Mouse (Mus musculus): ENCODE data around the gene Jup. TPM values are rescaled to one million over a fixed set of nuclear protein-coding genes. Genes with fewer than 3 reads are reported as not detected.
A peak's percentile ranks its signal among the peaks of the same experiment; 100 is the strongest.
"Not testable (repeated sequence)": the region's sequence is repeated elsewhere in the genome, so short reads cannot be mapped to it uniquely, and the experiment has no call there.

Gene Jup
- total RNA-seq, 1 experiment from 2014 or later, result 3.0 TPM

GRCm38 (mm10) chr11:100327761-100328160, 69.8 kb downstream of the Jup start:
- no peak for ATAC-seq (ENCODE audit: extremely low read depth, insufficient number of reproducible peaks, low FRiP score, poor library complexity, severe bottlenecking)

DNA sequence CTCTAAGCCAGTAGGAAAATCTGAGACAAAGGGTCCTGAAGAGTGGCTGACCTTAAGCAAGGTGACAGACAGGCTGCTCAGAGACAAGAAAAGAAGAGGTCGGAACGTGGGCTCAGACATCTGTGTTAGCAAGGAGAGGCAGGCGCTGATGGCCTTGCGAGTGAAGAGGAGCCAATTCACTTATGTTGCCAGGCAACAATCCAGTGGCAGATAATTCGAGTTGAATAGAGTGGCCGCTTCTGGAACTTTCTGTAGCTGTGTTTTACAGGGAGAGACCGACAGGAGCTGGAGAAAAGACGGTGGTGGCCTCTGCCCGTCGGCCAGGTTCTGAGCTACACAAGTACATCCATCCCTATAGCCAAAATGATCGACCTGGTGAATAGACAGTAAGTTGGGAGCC, 70.2 kb downstream of the Jup start:
- ATAC-seq (ENCODE audit: extremely low read depth, insufficient number of reproducible peaks, low FRiP score, poor library complexity, severe bottlenecking), result no peak

DNA sequence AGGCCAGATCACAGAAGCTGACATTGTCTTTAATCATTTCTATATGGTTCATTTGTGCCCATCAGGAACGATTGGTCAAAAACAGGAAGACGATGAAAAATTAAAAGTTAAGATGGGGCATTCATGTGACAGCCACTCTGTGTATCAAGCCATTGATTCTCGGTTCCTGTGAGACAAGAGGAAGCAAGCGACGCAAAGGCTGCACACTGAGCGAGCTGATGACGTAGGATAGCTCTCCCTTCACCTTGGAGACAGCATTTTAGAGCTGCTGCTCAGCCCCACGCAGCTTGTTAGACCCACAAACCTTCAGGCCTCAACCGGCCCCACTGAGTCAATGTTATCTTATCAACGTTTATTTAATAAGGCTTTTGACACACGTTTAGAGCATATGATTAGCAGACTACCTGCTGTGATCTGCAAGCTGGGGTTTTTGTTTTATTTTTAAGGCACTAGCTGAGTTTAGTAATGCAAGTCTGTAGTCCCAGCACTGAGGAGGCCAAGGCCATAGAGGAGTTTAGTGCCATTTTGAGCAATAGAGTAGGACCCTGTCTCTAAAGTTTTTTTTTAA, 72.4 kb downstream of the Jup start:
- ATAC-seq (ENCODE audit: extremely low read depth, insufficient number of reproducible peaks, low FRiP score, poor library complexity, severe bottlenecking), result no peak

- ATAC-seq (ENCODE audit: extremely low read depth, insufficient number of reproducible peaks, low FRiP score, poor library complexity, severe bottlenecking), result peak; percentile 22; the same call in 1 of the 2 replicates
Observed at GRCm38 (mm10) chr11:100323578-100323977, 74.0 kb downstream of the Jup start.

DNA sequence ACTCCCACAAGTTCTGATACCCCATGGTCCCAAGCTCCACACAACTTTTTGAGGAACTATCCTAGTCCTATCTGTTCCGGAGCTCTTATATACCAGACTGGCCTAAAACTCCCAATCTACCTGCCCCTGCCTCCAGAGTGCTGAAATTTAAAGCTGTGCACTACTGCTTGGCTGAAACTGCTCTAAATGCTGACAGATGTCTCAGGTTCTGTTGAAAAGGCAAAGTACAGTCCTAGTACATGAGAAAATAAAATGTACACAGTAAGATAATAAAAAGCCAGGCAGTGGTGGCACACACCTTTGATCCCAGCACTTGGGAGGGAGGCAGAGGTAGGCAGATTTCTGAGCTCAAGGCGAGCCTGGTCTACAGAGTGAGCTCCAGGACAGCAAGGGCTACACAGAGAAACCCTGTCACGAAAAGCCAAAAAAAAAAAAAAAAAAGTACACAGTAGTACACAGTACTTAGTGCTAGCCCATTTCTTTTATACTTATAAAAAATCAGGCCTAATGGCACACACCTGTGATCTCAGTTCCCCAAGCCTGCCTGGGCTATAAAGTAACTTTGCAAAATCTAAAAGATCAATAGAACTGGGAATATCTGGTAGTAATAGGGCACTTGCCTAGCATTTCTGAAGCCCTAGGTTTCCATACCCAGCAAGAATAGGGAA, 74.8 kb downstream of the Jup start:
- ATAC-seq (ENCODE audit: extremely low read depth, insufficient number of reproducible peaks, low FRiP score, poor library complexity, severe bottlenecking), result no peak

DNA sequence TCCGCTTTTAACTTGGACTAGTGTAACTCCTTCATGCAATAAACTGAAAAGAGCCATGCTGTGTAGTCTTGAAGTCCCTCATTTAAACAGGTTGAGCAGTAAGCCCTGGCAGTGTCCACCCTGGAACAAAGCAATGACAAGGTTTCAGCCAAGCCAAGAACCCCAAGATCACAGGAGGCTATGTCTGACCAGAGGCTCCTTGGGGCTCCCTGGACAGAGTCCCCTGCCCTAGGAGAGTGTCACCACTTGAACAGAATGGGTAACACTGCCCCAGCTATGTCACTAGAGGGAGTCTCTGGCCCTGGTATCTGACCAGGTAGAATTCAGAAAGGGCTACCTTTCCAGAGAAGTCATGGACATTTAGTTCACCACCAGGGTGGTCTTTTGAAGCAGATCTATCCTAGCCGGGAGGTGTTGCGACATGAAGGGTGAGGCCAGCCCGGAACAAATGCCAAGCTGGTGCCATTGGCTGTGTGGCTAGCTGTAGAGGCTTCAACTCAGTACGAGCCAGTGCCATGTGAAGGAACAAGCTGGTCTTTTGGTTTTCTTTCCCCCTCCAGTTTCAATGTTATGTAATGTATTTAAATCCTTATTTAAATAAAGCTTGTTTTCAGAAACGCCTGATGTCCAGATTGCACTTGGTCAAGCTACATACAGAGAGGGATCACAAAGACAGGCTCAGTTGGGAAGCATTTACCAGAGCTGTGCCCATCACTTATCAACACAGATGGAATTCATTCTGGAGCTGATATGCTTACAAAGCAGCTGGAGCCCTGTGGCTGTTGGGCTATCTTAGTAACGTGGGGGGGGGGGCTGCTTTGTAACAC, 75.9 kb downstream of the Jup start:
- not testable (repeated sequence) for ATAC-seq (ENCODE audit: extremely low read depth, insufficient number of reproducible peaks, low FRiP score, poor library complexity, severe bottlenecking)

- ATAC-seq (ENCODE audit: extremely low read depth, insufficient number of reproducible peaks, low FRiP score, poor library complexity, severe bottlenecking), result not testable (repeated sequence)
Observed at GRCm38 (mm10) chr11:100320701-100321410, 76.7 kb downstream of the Jup start.

DNA sequence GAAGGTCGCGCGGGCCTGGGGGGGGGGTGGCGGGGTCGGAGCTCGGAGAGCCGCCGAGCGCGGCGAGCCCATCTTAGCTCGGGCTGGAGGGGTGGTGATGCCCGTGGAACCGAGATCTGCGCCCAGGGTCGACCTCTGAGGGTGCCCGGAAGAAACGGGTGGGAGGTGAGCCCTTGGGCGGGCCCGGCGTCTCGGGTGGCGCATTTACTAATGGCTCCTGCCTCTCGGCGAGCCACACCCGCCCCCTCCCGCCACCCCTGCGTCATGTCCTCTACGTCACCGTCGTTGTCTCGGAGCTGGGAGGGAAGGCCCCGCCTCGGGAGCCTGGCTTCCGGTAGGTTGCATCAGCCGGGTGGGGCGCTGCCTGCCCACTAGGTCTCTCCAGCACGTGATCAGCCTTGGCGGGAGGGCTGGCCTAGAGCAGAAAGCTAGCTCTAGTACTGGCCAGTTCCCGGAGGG, 77.4 kb downstream of the Jup start:
- peak; percentile 80 for ATAC-seq (ENCODE audit: extremely low read depth, insufficient number of reproducible peaks, low FRiP score, poor library complexity, severe bottlenecking)

DNA sequence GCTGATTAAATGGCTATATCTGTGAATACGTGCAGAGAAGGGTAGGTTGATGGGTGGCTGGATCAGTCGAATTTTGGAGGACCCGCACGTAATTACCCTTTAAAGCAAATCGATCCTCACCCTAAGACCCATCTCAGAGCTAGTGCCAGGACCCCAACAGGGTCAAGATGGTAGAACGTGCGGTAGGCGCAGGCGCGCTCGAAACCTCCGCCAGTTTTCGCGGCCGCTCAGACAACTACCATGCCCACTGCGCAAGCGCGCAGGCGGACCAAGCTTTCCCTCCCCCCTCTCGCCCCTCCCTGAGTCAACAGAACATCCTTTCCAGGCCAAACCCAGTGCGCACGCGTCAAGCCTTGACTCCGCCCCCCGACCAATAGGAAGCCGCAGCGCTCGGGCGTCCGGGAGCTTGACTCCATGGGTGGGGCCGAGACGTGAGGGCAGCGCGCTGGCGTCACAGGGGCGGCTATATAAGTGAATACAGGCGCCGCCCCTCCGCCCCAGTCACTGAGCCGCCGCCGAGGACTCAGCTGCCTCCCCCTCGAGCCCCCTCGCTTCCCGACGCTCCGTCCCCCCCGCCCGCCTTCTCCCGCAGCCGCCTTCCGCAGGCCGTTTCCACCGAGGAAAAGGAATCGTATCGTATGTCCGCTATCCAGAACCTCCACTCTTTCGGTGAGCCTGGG, 77.9 kb downstream of the Jup start, which contains the start of gene Eif1:
Eif1 (plus strand) TSS at position 394 of the 680 bp plus-strand sequence.
- ATAC-seq (ENCODE audit: extremely low read depth, insufficient number of reproducible peaks, low FRiP score, poor library complexity, severe bottlenecking), result peak; percentile 84

Other genes starting within 250 kb of the Jup start
- gene Krt19, start 249.1 kb downstream of the Jup start, total RNA-seq (2017), result 0.74 and 4.9 TPM in 2 replicates
- gene Krt9, start 204.5 kb downstream of the Jup start, total RNA-seq (2017), result not detected in 2 replicates
- gene Krt14, start 190.2 kb downstream of the Jup start, total RNA-seq (2017), result not detected in 2 replicates
- gene Krt16, start 148.9 kb downstream of the Jup start, total RNA-seq (2017), result 0.25 TPM in 1 of 2 replicates, not detected in the other
- not detected in 2 replicates for gene Krt17, start 136.7 kb downstream of the Jup start, total RNA-seq (2017)
- not detected in 2 replicates for gene Krt42, start 127.9 kb downstream of the Jup start, total RNA-seq (2017)
- 734 and 752 TPM in 2 replicates for gene Eif1, start 77.9 kb downstream of the Jup start, total RNA-seq (2017)
- not detected in 2 replicates for gene Gast, start 63.4 kb downstream of the Jup start, total RNA-seq (2017)
- gene Hap1, start 41.6 kb downstream of the Jup start, total RNA-seq (2017), result 0.70 and 0.74 TPM in 2 replicates
- gene P3h4, start 17.1 kb upstream of the Jup start, total RNA-seq (2017), result not detected in 2 replicates
- gene Fkbp10, start 17.9 kb upstream of the Jup start, total RNA-seq (2017), result not detected in 2 replicates
- 20.9 and 30.9 TPM in 2 replicates for gene Nt5c3b, start 44.0 kb upstream of the Jup start, total RNA-seq (2017)
- gene Klhl10, start 44.2 kb upstream of the Jup start, total RNA-seq (2017), result 1.0 TPM in 1 of 2 replicates, not detected in the other
- gene Klhl11, start 75.0 kb upstream of the Jup start, total RNA-seq (2017), result 16.7 and 21.9 TPM in 2 replicates
- gene Acly, start 130.2 kb upstream of the Jup start, total RNA-seq (2017), result 86.6 and 88.5 TPM in 2 replicates
- gene Ttc25, start 147.8 kb upstream of the Jup start, total RNA-seq (2017), result 1.0 and 1.1 TPM in 2 replicates
- 87.3 and 99.3 TPM in 2 replicates for gene Cnp, start 177.1 kb upstream of the Jup start, total RNA-seq (2017)
- gene Nkiras2, start 221.5 kb upstream of the Jup start, total RNA-seq (2017), result 18.3 and 22.9 TPM in 2 replicates
- 520 and 539 TPM in 2 replicates for gene Dnajc7, start 222.4 kb upstream of the Jup start, total RNA-seq (2017)